Mouse (Mus musculus) adrenal gland, adult 8-10 months (tissue): Measurements from ENCODE around the gene Rnf144b. TPM values are rescaled to one million over a fixed set of nuclear protein-coding genes. Genes with fewer than 3 reads are reported as not detected.

Source experiments
- DNase-seq: peaks from one replicate; pipeline ENCODE4 v3.0.0; 2022
- total RNA-seq, 4 experiments: library from RNA; stranded (reverse); gene quantifications; 2 replicates each; pipeline ENCODE4 v1.2.4; 2022

Gene Rnf144b
- total RNA-seq, 4 experiments from 2014 or later: 3.0 to 5.5 (median 4.8) TPM

- no peak for DNase-seq
Measured at GRCm38 (mm10) chr13:47124986-47125385, 2.5 kb downstream of the Rnf144b start.

- DNase-seq: no peak
Measured at GRCm38 (mm10) chr13:47125595-47125994, 3.1 kb downstream of the Rnf144b start.

GRCm38 (mm10) chr13:47129090-47129489 lies 6.6 kb downstream of the Rnf144b start:
- no peak for DNase-seq

GRCm38 (mm10) chr13:47133058-47133457 lies 10.6 kb downstream of the Rnf144b start:
- no peak for DNase-seq

GRCm38 (mm10) chr13:47134836-47135235 lies 12.4 kb downstream of the Rnf144b start:
- no peak for DNase-seq

GRCm38 (mm10) chr13:47135741-47136140 lies 13.3 kb downstream of the Rnf144b start:
- DNase-seq: no peak

- DNase-seq: no peak
Measured at GRCm38 (mm10) chr13:47142764-47143163, 20.3 kb downstream of the Rnf144b start.

- DNase-seq: no peak
Measured at GRCm38 (mm10) chr13:47145939-47146338, 23.5 kb downstream of the Rnf144b start.

- no peak for DNase-seq
Measured at GRCm38 (mm10) chr13:47146388-47146787, 23.9 kb downstream of the Rnf144b start.

GRCm38 (mm10) chr13:47148573-47148972 lies 26.1 kb downstream of the Rnf144b start:
- DNase-seq: no peak

GRCm38 (mm10) chr13:47149993-47150392 lies 27.5 kb downstream of the Rnf144b start:
- DNase-seq: no peak

GRCm38 (mm10) chr13:47151060-47151459 lies 28.6 kb downstream of the Rnf144b start:
- no peak for DNase-seq

GRCm38 (mm10) chr13:47152390-47152789 lies 29.9 kb downstream of the Rnf144b start:
- DNase-seq: no peak

- DNase-seq: no peak
Measured at GRCm38 (mm10) chr13:47153206-47153605, 30.8 kb downstream of the Rnf144b start.

GRCm38 (mm10) chr13:47154866-47155265 lies 32.4 kb downstream of the Rnf144b start:
- DNase-seq: no peak

- no peak for DNase-seq
Measured at GRCm38 (mm10) chr13:47156841-47157240, 34.4 kb downstream of the Rnf144b start.

- no peak for DNase-seq
Measured at GRCm38 (mm10) chr13:47162001-47162400, 39.5 kb downstream of the Rnf144b start.

GRCm38 (mm10) chr13:47164732-47165131 lies 42.3 kb downstream of the Rnf144b start:
- DNase-seq: no peak

GRCm38 (mm10) chr13:47165261-47165660 lies 42.8 kb downstream of the Rnf144b start:
- no peak for DNase-seq

- DNase-seq: no peak
Measured at GRCm38 (mm10) chr13:47168484-47168883, 46.0 kb downstream of the Rnf144b start.

- DNase-seq: no peak
Measured at GRCm38 (mm10) chr13:47170026-47170425, 47.6 kb downstream of the Rnf144b start.

- no peak for DNase-seq
Measured at GRCm38 (mm10) chr13:47170811-47171555, 48.5 kb downstream of the Rnf144b start.

GRCm38 (mm10) chr13:47172891-47173290 lies 50.4 kb downstream of the Rnf144b start:
- DNase-seq: no peak

GRCm38 (mm10) chr13:47178182-47178581 lies 55.7 kb downstream of the Rnf144b start:
- DNase-seq: no peak

GRCm38 (mm10) chr13:47180776-47181175 lies 58.3 kb downstream of the Rnf144b start:
- DNase-seq: no peak
